Mouse (Mus musculus) cerebellum, adult (tissue): ENCODE data around the gene Olfr93.
"Not testable (repeated sequence)": the region's sequence is repeated elsewhere in the genome, so short reads cannot be mapped to it uniquely, and the experiment has no call there.

Experiments
- ATAC-seq: cut with Nextera tagmentation; 2 replicates; pipeline ENCODE4 v1.9.2; 2017; ENCODE audit warnings: mild to moderate bottlenecking, moderate library complexity, mixed read lengths; ENCODE audit not compliant: insufficient number of reproducible peaks, low FRiP score, low TSS enrichment

Olfr93 gene

DNA sequence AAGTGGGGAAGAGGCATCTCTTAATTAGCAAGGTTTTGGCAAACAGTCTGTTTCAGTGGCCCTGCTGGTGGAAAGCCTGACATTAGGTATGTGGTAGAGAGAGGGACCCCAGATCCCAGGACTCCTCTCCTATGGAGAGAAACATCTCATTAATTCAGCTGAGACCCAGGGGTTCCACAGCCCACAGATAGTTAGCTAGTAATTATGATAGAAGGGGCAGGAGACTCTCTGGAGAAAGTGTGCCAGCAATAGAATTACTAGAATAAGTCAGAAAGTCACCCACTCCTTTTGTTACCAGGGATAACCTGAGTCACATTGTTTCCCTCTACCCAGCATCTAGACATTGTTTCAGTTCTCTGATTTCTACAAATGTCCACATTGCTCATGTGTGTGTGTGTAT is at the start of gene Olfr93:
TSS of gene Olfr93 (minus strand) at position 101 of the 400 bp plus-strand sequence.
- ATAC-seq = no peak

DNA sequence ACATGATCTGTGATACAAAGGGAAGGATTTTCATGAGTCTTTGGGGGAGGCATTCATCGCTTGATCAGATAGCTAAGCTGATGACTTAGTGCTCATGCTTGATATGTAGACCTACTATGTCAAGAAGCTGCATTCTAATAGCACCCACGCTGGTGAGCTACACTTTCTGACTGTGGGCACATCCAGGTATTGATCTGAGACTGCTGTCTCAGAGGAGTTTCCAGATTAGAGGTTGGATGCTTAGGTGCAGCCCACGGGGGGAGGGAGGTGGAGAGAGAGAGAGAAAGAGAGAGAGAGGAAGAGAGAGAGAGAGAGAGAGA is 42.6 kb upstream of the Olfr93 start:
- no peak for ATAC-seq

DNA sequence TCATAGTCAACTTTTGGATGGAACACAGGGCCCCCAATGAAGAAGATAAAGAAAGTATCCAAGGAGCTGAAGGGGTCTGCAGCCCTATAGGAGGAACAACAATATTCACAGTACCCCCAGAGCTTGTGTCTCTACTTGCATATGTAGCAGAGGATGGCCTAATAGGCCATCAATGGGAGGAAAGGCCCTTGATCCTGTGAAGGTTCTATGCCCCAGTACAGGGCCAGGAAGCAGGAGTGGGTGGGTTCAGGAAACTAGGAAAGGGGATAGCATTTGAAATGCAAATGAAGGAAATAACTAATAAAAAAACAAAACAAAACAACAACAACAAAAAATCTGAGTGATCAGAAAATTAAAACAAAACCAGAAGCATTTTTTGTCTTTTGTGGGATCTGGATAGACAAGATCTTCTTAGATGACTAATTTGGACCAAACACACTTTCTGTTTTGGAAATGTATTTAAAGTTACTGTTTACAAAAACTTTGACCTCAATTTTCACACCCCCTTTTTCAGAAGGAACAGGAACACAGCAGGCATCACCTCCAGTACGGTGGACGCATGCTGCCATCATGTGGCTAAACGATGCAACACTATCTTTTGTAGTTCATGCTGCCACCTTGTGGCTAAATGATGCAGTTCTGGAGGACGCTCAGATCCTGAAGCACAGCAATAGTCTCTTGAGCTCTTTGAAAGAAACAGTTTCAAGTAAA is 42.1 kb upstream of the Olfr93 start:
- no peak; the same call in 1 of the 2 replicates for ATAC-seq

- no peak for ATAC-seq
Observed at GRCm38 (mm10) chr17:37200894-37201293, 39.6 kb upstream of the Olfr93 start, which contains the start of gene Olfr94. Gene Olfr94 (minus strand): TSS chr17:37200994.

- no peak for ATAC-seq
Observed at GRCm38 (mm10) chr17:37196845-37197724, 35.8 kb upstream of the Olfr93 start.

- ATAC-seq = no peak
Observed at GRCm38 (mm10) chr17:37194782-37195181, 33.5 kb upstream of the Olfr93 start.

DNA sequence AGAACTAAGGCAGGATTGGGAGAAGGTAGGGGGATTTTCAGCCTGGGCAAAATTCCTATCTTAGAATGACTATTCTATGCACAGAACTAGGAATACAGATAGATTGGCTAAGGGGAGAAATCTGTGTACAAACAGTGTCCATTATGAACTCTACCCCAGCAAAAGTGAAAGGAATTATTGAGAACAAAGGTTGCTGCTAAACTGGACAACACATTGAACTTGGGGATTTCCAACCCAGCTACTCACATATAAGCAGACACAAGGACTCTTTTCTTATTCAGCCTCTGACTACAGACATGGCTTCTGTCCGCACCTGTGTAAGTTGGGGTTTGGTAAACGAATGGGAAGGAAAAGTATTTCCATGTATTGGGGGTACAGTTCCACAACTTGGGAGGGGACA is 32.4 kb upstream of the Olfr93 start, which contains the start of gene Ubd:
TSS of gene Ubd (plus strand) at position 237 of the 400 bp plus-strand sequence.
- ATAC-seq = no peak

- ATAC-seq = no peak
Observed at GRCm38 (mm10) chr17:37193032-37193431, 31.7 kb upstream of the Olfr93 start.

DNA sequence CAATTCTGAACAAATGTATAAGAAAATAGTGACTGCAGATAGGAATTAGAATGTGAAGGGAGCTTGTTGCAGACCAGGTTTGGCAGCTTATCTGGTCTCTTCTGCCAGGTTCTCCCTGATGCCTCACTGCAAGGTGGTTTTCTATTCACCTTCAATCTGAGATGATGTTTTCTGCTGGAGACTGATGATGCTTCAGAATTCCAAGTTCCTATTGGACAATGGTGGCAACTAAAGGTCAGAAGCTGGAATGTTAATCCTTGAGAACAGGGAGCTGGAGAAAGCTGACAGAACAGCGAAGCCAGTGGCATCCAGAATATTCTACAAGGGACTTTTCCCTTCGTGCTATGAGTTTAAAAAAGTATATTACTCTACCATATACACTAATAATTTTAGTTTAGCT is 29.4 kb upstream of the Olfr93 start:
- no peak for ATAC-seq

DNA sequence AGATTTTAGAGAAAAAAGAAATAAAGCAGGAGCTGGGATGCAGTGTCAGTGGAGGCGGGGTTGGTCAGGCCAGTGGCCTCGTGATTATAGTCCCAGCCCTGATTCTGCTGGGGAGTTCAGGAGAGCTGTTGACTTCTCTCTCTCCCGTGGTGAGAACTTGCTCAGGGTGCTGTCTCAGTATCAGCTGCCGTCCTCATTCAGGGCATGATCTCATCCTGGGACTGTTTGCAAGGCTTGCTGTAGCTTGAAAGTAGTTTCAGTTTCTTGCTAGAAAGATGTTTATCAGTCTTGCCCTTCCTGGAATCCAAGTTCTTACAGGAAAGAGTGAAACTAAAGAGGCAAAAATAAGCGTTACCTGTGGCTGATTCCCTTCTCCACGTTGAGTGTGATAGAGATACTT is 24.2 kb upstream of the Olfr93 start:
- ATAC-seq = no peak

- ATAC-seq = not testable (repeated sequence)
Observed at GRCm38 (mm10) chr17:37131366-37131765, 29.9 kb downstream of the Olfr93 start.

DNA sequence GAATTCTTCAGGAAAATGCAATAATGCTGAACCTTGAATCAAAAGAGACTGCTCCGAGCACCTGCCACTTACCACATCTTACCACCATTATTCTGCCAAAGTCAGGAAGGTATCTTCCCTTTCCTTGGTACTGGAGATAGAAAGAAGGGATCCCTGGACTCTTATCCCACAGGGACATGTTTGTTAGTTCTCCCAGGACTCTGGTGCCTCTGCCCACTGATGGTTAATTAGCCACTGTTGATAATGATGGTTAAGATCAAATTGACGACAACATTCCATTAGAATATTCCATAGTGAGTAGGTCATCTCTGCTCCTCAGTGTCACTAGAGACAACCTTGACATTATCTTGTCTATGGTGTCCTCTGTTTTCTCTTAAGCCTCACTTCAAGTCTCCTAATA is 41.3 kb downstream of the Olfr93 start, which contains the start of gene Olfr92:
TSS of gene Olfr92 (minus strand) at position 101 of the 400 bp plus-strand sequence.
- no peak for ATAC-seq

- ATAC-seq = no peak
Observed at GRCm38 (mm10) chr17:37098178-37098577, 63.1 kb downstream of the Olfr93 start, which contains the start of gene Olfr91. Gene Olfr91 (minus strand): TSS chr17:37098278.

DNA sequence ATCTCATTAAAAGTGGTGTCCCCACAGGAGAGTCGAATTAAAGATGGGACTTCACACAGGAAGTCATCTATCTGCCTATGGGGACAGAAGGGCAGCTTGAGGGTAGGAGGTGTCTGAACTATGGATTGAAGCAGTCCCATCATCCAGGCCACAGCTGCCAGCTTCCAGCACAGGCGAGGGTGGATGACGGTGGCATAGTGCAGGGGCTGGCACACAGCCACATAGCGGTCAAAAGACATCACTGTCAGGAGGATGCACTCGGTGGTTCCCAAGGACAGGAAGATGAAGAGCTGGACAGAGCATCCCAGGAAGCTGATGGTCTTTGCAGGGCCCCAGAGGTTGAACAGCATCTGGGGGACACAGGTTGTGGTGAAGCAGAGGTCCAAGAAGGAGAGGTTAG is 68.0 kb downstream of the Olfr93 start:
- no peak for ATAC-seq

DNA sequence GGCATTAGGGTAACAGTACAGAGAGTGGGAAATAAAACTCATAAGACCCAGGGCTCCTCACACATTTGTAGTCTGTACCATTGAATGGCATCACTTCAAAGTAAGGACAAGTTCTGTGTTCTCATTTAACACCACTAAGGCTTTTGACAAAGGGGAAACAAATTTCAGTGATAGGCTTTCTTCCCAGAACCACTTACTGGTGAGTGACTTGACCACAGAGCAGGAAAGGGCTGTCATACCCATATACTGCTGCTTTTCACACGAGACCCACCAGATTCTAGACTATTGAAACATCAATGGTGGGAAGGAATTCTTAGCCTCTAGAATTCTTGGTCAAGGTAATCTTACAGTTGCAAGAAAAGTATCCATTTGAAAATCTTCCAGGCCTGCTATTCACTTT is 69.1 kb downstream of the Olfr93 start:
- no peak for ATAC-seq
